Mouse (Mus musculus) ES-Bruce4 (cell line): ENCODE results near the gene Mapkap1.

Experiments used
- CTCF ChIP-seq: IDR thresholded peaks from one replicate; pipeline ENCODE4 v1.8.1; 2011; ENCODE audit warnings: low read depth, low read length
- POLR2A ChIP-seq: IDR thresholded peaks from one replicate; pipeline ENCODE4 v1.8.1; 2011; ENCODE audit warnings: low read length; ENCODE audit not compliant: insufficient read depth

- TF ChIP-seq CTCF (no peak), POLR2A (no peak)
Measured at GRCm38 (mm10) chr2:34469324-34469723, 62.8 kb downstream of the Mapkap1 start.
